Mouse (Mus musculus): ENCODE results near the gene Brox. TPM values are rescaled to one million over a fixed set of nuclear protein-coding genes. Genes with fewer than 3 reads are reported as not detected.
"Not testable (repeated sequence)": the region's sequence is repeated elsewhere in the genome, so short reads cannot be mapped to it uniquely, and the experiment has no call there.

Brox gene
- polyA plus RNA-seq, 1 experiment from 2014 or later: 98.7 TPM

- Histone ChIP-seq H3K4me1 (ENCODE audit: control insufficient read depth, insufficient read depth, low read depth, low read length) (no peaks in the 10 kb centered on the region), H3K27ac (ENCODE audit: low read depth, low read length) (no peak overlapping the region), H3K4me3 (ENCODE audit: low read length) (no peak overlapping the region), H3K36me3 (ENCODE audit: control insufficient read depth, insufficient read depth, low read length) (peaks cover 21% of the 10 kb centered on the region), H3K9ac (ENCODE audit: low read depth, low read length) (no peak overlapping the region), H3K9me3 (ENCODE audit: control insufficient read depth, low read length) (no peaks in the 10 kb centered on the region), H3K27me3 (replicated peaks; ENCODE audit: control insufficient read depth, insufficient read depth, low read length) (no peaks in the 10 kb centered on the region), H3K4me2 (ENCODE audit: low read length) (no peak overlapping the region)
- 94% methylated on average over 2 of the region's 2 CpGs for WGBS
- no peak for ATAC-seq
These were observed 18.7 kb upstream of the Brox start for GRCm38 (mm10) chr1:183315783-183316182.

- Histone ChIP-seq H3K4me3 (ENCODE audit: low read length) (no peak overlapping the region), H3K4me2 (ENCODE audit: low read length) (no peak overlapping the region), H3K4me1 (ENCODE audit: control insufficient read depth, insufficient read depth, low read depth, low read length) (no peaks in the 10 kb centered on the region), H3K9me3 (ENCODE audit: control insufficient read depth, low read length) (no peaks in the 10 kb centered on the region), H3K27me3 (replicated peaks; ENCODE audit: control insufficient read depth, insufficient read depth, low read length) (no peaks in the 10 kb centered on the region), H3K27ac (ENCODE audit: low read depth, low read length) (no peak overlapping the region), H3K36me3 (ENCODE audit: control insufficient read depth, insufficient read depth, low read length) (peaks cover 16% of the 10 kb centered on the region), H3K9ac (ENCODE audit: low read depth, low read length) (no peak overlapping the region)
- WGBS: 99% methylated on average over 2 of the region's 2 CpGs
- no peak for ATAC-seq
These were observed 15.0 kb upstream of the Brox start for GRCm38 (mm10) chr1:183312076-183312475.

GRCm38 (mm10) chr1:183309601-183310000 is 12.5 kb upstream of the Brox start:
- WGBS: 40% methylated on average over 2 of the region's 2 CpGs
- H3K4me1 ChIP-seq (ENCODE audit: control insufficient read depth, insufficient read depth, low read depth, low read length); H3K4me3 ChIP-seq (ENCODE audit: low read length); H3K36me3 ChIP-seq (ENCODE audit: control insufficient read depth, insufficient read depth, low read length); H3K4me2 ChIP-seq (ENCODE audit: low read length); H3K27ac ChIP-seq (ENCODE audit: low read depth, low read length); H3K9me3 ChIP-seq (ENCODE audit: control insufficient read depth, low read length); H3K27me3 ChIP-seq (replicated peaks; ENCODE audit: control insufficient read depth, insufficient read depth, low read length); ATAC-seq; H3K9ac ChIP-seq (ENCODE audit: low read depth, low read length): not testable (repeated sequence)

DNA sequence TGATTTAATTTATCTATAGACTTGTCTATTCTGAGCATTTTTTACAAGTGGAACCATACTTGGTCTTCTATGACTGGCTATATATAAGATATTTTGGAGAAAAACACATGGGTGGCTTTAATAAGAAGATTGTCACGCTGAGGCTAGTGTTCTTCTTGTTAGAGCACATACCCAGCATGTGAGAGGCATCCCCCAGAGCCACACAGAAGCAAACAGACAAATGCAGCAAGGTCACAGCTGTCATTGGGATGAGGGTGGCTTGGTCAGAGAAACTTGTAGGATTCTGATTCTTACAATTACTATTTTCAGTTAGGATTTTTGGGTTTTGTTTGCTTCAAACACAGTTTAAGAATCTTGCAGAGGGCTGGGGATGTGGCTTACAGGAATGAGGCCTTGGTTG is 11.4 kb upstream of the Brox start:
- WGBS: 87% methylated on average over 1 of the region's 1 CpGs
- no peak for ATAC-seq
- no peaks in the 10 kb centered on the region for H3K4me1 ChIP-seq (ENCODE audit: control insufficient read depth, insufficient read depth, low read depth, low read length)
- no peak overlapping the region for H3K4me2 ChIP-seq (ENCODE audit: low read length)
- H3K9ac ChIP-seq (ENCODE audit: low read depth, low read length): no peak overlapping the region
- peaks cover 2% of the 10 kb centered on the region; the same call in 1 of the 2 replicates for H3K36me3 ChIP-seq (ENCODE audit: control insufficient read depth, insufficient read depth, low read length)
- no peak overlapping the region for H3K4me3 ChIP-seq (ENCODE audit: low read length)
- H3K27me3 ChIP-seq (replicated peaks; ENCODE audit: control insufficient read depth, insufficient read depth, low read length): no peaks in the 10 kb centered on the region
- H3K9me3 ChIP-seq (ENCODE audit: control insufficient read depth, low read length): no peaks in the 10 kb centered on the region
- H3K27ac ChIP-seq (ENCODE audit: low read depth, low read length): no peak overlapping the region

DNA sequence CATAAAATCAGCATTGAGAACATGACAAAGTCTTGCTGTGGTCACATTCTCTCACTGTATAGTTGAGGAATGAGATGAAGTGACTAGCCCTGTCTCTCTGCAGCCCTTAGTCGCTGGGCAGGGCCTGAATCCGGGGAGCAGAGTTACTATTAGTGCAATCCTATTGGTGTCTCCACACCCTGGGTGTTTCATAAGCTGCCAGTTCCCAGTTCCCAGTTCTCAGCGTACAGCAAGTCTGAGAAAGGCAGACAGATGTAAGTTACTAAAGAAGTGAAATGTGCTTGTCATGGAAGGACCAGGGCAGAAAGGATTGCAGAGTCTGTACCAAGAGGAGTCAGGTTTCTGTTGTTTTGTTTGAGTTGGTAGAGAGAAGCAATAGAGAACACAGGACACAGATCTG is 10.5 kb upstream of the Brox start:
- no peak overlapping the region for H3K4me2 ChIP-seq (ENCODE audit: low read length)
- H3K4me3 ChIP-seq (ENCODE audit: low read length): no peak overlapping the region
- WGBS: 84% methylated on average over 3 of the region's 3 CpGs
- H3K4me1 ChIP-seq (ENCODE audit: control insufficient read depth, insufficient read depth, low read depth, low read length): no peaks in the 10 kb centered on the region
- no peaks in the 10 kb centered on the region for H3K9me3 ChIP-seq (ENCODE audit: control insufficient read depth, low read length)
- peaks cover 2% of the 10 kb centered on the region; the same call in 1 of the 2 replicates for H3K36me3 ChIP-seq (ENCODE audit: control insufficient read depth, insufficient read depth, low read length)
- no peak overlapping the region for H3K27ac ChIP-seq (ENCODE audit: low read depth, low read length)
- H3K9ac ChIP-seq (ENCODE audit: low read depth, low read length): no peak overlapping the region
- no peak for ATAC-seq
- no peaks in the 10 kb centered on the region for H3K27me3 ChIP-seq (replicated peaks; ENCODE audit: control insufficient read depth, insufficient read depth, low read length)

DNA sequence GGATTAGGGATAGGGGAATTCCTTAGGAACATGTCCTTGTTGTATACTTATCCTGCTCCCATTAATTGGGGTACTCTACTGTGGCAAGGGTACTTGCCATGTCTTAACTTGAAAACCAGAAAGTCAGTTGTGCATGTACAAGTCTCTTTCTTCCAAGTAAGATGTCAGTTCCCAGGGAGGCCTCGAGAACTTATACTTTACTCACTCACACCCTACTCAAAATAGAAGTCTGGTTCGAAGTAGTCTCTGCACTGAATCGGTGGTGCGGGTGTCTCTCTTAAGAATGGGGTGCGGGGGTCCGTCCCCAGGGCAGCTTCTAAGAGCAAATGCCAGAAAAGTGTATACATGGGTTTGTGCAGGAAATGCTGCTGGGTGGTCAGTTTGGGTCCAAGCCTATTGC is 2.1 kb upstream of the Brox start:
- Histone ChIP-seq H3K27ac (ENCODE audit: low read depth, low read length) (no peak overlapping the region), H3K4me1 (ENCODE audit: control insufficient read depth, insufficient read depth, low read depth, low read length) (no peaks in the 10 kb centered on the region), H3K4me3 (ENCODE audit: low read length) (no peak overlapping the region), H3K9ac (ENCODE audit: low read depth, low read length) (no peak overlapping the region), H3K27me3 (replicated peaks; ENCODE audit: control insufficient read depth, insufficient read depth, low read length) (no peaks in the 10 kb centered on the region), H3K36me3 (ENCODE audit: control insufficient read depth, insufficient read depth, low read length) (no peaks in the 10 kb centered on the region), H3K4me2 (ENCODE audit: low read length) (no peak overlapping the region), H3K9me3 (ENCODE audit: control insufficient read depth, low read length) (no peaks in the 10 kb centered on the region)
- WGBS: 88% methylated on average over 6 of the region's 6 CpGs
- no peak for ATAC-seq

GRCm38 (mm10) chr1:183297886-183298489 is 919 bp upstream of the Brox start:
- no peaks in the 10 kb centered on the region for H3K9me3 ChIP-seq (ENCODE audit: control insufficient read depth, low read length)
- H3K27me3 ChIP-seq (replicated peaks; ENCODE audit: control insufficient read depth, insufficient read depth, low read length): no peaks in the 10 kb centered on the region
- peak overlapping the region; percentile 46 for H3K4me3 ChIP-seq (ENCODE audit: low read length)
- no peak overlapping the region; the same call in 1 of the 2 replicates for H3K27ac ChIP-seq (ENCODE audit: low read depth, low read length)
- peak overlapping the region; percentile 52 for H3K4me2 ChIP-seq (ENCODE audit: low read length)
- no peaks in the 10 kb centered on the region for H3K4me1 ChIP-seq (ENCODE audit: control insufficient read depth, insufficient read depth, low read depth, low read length)
- WGBS: 0% methylated on average over 20 of the region's 20 CpGs
- H3K9ac ChIP-seq (ENCODE audit: low read depth, low read length): peak overlapping the region; percentile 51
- no peak for ATAC-seq
- H3K36me3 ChIP-seq (ENCODE audit: control insufficient read depth, insufficient read depth, low read length): no peaks in the 10 kb centered on the region

- H3K4me3 ChIP-seq (ENCODE audit: low read length): peak overlapping the region; percentile 46
- peak overlapping the region; percentile 9; the same call in 1 of the 2 replicates for H3K27ac ChIP-seq (ENCODE audit: low read depth, low read length)
- WGBS: 1% methylated on average over 19 of the region's 30 CpGs
- peak overlapping the region; percentile 51 for H3K9ac ChIP-seq (ENCODE audit: low read depth, low read length)
- no peaks in the 10 kb centered on the region for H3K27me3 ChIP-seq (replicated peaks; ENCODE audit: control insufficient read depth, insufficient read depth, low read length)
- H3K4me2 ChIP-seq (ENCODE audit: low read length): peak overlapping the region; percentile 52
- H3K36me3 ChIP-seq (ENCODE audit: control insufficient read depth, insufficient read depth, low read length): no peaks in the 10 kb centered on the region
- H3K9me3 ChIP-seq (ENCODE audit: control insufficient read depth, low read length): no peaks in the 10 kb centered on the region
- H3K4me1 ChIP-seq (ENCODE audit: control insufficient read depth, insufficient read depth, low read depth, low read length): no peaks in the 10 kb centered on the region
- peak; percentile 14; the same call in 1 of the 2 replicates for ATAC-seq
These were observed 410 bp upstream of the Brox start for GRCm38 (mm10) chr1:183297473-183297885.

GRCm38 (mm10) chr1:183296465-183296864 is 604 bp downstream of the Brox start, which contains the start of gene Aida:
Gene Aida (plus strand): TSS chr1:183296590.
- peak; percentile 31 for ATAC-seq
- Histone ChIP-seq H3K36me3 (ENCODE audit: control insufficient read depth, insufficient read depth, low read length) (no peaks in the 10 kb centered on the region; the same call in 1 of the 2 replicates), H3K4me3 (ENCODE audit: low read length) (peak within 1 kb of the TSS; percentile 46), H3K27me3 (replicated peaks; ENCODE audit: control insufficient read depth, insufficient read depth, low read length) (no peaks in the 10 kb centered on the region), H3K9me3 (ENCODE audit: control insufficient read depth, low read length) (no peaks in the 10 kb centered on the region), H3K4me1 (ENCODE audit: control insufficient read depth, insufficient read depth, low read depth, low read length) (no peaks in the 10 kb centered on the region), H3K9ac (ENCODE audit: low read depth, low read length) (peak within 1 kb of the TSS; percentile 59), H3K27ac (ENCODE audit: low read depth, low read length) (peak within 1 kb of the TSS; percentile 76), H3K4me2 (ENCODE audit: low read length) (peak within 1 kb of the TSS; percentile 52)
- WGBS: under 1% methylated on average over 26 of the region's 26 CpGs

All from hindbrain, embryonic 16.5 days (tissue).